Mouse (Mus musculus) thymus, postnatal 4 days (tissue): ENCODE results near the gene Ttf1.
"Not testable (repeated sequence)": the region's sequence is repeated elsewhere in the genome, so short reads cannot be mapped to it uniquely, and the experiment has no call there.

Experiments used
- DNase-seq: peaks from one replicate; pipeline ENCODE4 v3.0.0; 2021

Ttf1 gene

DNA sequence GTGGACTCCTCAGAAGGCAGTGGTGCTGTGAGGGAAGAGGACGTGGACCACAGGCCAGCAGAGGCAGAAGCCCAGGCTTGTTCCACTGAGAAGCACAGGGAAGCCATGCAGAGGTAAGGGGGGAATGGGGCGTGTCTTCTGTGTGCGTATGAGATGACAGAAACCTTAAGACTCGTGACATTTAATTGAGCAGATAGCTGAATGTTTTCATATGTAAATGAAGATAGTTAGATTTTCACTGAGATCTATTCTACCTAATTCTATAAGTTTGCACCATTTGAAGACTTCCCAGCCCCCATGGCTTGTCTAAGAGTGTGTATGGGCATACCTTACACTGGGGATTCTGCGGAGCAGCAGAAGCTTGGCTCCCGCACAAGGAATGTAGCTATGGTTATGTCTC is 5.7 kb downstream of the Ttf1 start:
- DNase-seq, result no peak

DNA sequence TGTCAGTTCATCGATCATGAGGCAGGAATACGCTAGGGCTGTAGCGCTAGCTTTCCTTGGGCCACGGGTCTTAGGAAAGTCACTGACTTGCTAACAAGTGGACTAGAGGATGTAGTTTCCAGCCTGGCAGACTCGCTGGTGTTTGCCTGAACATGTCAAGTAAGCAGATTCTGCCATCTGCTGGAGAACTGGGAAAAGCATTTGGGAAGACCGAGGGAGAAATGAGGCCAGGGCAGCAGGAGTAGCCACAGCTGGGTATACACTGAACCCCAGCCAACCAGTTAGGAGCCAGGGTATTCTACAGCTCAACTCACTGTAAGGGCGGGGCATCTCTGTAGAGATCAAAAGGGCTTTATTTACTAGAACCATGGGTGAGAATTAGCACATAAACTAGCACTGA is 6.3 kb downstream of the Ttf1 start:
- DNase-seq, result no peak

DNA sequence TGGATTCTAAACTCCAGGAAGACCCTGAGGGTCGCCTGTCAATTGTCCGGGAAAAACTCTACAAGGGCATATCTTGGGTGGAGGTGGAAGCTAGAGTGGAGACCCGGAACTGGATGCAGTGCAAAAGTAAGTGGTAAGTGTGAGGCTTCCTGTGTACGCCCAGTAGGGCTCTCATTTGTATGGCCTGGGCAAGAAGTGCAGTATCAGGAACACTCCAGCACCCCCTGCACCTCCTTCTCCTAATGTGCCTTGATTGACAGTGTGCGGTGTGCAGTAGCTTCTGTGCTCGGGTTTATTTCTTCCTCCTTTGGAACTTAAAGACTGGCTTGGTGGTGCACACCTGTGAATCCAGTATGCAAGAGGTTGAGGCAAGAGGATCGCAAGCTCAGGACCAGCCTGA is 14.6 kb downstream of the Ttf1 start:
- DNase-seq, result no peak

DNA sequence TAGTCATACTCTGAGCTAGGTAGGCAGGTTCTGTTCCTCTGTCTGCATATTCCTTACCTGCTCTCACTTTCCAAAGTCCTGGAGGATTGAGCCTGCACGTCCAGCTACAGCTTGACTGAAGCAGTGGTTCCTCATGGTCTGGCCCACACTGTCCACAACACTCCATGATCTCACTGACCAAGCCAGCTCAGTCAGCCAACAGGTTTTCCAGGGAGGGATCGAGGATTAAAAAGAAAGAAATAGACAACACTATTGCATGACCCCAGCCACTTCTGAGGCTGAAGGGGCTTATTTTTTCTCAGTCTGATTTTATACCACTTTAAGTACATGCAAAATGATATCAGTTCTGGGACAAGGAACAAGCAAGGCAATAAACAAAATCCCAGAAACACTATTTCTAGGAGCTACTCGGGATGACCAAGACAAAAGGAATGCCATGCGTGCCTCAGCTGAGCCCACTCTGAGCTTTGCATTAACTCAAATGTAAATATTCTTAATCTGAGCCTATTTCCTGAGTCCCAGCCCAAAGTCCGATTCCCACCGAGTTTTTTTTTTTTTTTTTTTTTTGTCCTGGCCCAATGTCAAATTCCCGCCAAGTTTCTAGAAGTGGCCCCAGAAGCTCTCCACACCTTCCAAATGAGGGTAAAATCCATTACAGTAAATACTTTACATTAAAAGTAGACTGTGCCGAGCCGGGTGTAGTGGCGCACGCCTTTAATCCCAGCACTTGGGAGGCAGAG is 15.4 kb downstream of the Ttf1 start:
- no peak for DNase-seq

DNA sequence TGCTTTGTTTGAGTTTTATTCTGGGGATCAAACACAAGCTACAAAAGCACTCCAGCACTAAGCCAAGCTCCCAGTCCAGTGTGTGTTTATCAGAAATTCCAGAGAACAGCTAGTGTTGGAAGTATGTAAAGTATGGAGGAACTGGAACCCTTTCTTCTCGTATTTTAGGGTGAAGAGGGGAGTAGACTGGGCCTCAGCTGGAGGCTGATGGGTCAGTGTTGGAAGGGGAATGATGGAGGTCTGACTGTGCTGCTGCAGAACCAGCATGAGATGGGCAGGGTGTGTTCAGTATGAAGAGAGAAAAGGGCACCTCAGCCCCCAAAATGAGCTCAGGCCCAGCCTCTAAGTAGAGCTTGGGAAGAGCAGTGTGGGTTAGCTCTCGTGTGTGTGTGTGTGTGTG is 16.2 kb downstream of the Ttf1 start:
- no peak for DNase-seq

DNA sequence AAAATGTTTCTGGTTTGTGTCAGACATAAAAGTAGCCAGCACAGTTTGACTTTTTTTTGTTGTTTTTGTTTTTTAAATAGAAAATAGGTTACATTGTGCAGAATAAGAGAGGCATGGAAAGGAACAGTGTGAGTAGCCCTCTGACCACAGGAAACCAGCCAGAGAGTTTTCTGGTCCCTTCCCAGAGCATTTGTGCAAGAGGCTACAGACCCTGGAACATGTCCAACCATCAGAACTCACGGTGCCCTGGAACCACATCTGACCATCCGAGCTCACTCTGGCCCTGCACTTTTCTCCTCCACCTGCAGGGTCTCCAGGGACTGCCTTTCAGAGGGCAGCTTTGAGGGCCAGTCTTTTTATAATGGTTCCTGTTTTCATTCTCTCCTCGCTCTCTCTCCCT is 21.9 kb downstream of the Ttf1 start:
- no peak for DNase-seq

DNA sequence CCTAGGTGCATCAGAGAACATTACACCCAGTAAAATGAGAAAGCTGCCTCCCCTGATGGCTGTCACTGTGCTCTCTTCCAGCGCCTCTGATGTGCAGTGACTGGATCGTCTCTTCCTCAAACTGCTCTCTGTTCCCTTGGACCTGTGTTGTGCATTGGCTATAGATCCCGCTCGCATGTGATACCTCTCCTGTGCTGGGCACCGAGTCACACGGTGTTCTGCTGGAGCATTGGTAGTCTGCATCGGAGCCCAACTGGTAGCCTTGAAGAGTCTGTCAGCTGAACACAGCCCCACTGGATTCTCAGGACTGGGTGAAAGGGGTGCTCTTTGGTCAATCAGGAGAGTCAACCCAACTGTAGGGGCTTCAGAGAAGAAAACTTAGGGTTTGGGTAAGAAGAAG is 26.0 kb downstream of the Ttf1 start:
- no peak for DNase-seq

DNA sequence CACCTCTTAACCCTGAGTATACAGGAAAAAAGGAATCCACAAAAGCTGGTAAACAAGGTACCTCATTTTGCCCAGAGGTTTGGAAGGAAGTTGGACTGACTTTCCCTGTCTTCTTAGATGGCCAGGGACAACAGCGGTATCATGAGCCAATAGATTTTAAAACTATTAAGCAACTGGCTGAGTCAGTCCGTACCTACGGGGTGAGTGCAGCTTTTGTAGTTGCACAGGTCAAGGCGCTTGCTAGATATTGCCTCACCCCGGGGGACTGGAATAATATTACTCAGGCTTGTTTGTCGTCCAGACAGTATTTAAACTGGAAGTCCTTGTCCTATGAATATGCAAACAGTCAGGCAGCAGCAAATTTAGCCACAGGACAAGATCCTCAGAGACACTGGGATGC is 29.2 kb downstream of the Ttf1 start:
- DNase-seq, result not testable (repeated sequence)

DNA sequence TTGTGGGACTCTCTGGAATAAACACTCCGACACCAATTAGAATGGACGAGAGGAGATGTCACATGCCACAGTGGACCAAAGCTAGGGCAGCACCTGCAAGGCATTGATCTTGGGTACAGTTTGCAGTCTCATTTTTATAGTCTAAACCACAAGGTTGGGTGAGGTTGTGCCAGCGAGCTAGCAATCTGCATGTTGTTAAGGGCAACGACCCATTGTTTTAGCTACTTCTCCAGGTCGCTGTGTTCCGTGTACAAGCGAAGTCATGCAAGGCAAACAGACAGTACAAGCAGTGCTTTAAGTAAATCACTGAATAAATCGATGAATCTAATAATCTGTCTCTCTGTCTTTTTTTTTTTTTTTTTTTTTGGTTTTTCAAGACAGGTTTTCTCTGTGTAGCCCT is 35.6 kb downstream of the Ttf1 start:
- no peak for DNase-seq

DNA sequence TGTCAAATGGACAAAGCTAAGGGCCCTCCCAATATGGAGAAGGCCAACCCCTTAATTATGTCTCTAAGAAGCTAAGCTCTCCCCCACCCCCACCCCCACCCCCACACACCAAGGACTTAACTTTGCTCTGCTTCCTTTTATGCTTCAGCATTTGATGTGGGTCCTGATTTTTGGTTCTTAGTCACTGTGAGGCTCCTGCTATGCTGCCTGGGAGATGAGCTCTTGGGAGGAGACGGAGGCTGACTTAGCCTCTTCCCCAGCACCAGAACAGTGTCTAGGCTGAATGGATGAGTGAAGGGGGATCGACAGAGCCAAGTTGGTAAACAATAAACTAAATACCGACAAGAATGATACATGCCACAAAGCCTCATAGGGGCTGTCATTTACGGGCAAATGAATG is 36.7 kb downstream of the Ttf1 start:
- no peak for DNase-seq

DNA sequence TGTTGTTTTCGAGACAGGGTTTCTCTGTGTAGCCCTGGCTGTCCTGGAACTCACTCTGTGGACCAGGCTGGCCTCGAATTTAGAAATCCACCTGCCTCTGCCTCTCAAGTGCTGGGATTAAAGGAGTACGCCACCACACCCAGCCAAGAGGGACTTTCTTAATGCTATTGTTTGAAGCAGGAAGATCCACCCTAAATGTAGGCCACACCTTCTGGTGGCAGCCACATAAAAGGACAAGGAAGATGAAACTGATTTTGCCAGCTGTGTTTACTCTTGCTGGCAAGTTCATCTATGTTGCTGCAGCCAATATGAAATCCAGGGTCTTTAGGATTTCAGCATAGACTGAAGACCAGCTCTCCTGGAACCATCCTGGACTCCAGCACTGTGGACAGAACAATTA is 37.4 kb downstream of the Ttf1 start:
- peak; percentile 45 for DNase-seq

DNA sequence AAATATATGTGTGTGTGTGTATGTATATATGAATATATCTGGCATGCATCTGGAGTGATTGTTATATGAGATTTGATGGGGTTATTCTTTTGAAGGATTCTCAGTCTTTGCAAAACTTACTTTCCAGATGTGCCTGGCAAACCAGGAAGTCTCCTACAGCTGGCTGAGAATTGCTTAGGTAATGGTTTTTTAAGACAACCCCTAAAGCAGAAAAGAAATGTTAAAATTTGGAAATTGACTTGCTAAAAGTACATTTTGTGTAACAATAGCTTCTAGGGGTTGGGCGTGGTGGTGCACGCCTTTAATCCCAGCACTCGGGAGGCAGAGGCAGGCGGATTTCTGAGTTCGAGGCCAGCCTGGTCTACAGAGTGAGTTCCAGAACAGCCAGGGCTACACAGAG is 37.9 kb downstream of the Ttf1 start:
- DNase-seq, result not testable (repeated sequence)

DNA sequence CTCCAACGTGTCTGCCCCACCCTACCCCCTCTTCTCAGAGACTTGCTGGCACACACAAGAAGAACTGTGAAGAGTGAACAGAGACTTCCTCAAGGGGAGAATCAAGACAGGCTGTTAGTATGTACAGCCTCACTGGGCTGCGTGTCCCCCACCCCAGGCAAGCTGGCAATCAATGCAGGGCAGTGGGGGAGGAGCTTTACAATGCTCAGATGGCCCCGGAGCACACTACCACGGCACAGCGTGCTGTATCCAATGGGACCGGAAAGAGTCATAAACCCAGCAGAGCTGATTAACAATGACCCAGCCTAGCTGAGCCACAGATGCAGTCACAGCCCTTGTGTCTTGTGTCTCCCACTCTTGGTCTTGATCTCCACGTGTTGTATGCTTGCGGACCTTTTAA is 38.7 kb downstream of the Ttf1 start:
- no peak for DNase-seq

DNA sequence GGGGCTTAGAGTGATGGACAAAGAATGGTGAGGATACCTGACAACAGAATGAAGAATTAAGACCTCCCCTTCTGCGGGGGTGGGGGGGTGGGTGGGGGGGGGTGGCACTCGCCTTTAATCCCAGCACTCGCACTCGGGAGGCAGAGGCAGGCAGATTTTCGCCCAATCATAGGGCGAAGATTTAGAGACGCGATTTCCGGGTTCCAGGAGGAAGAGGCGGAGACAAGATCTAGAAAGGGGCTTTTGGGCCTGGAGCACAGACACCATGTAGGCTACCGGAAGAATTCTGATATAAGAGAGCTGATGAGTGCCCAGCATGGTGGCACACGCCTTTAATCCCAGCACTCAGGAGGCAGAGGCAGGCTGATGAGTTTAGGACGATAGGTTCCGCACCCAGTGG is 39.6 kb downstream of the Ttf1 start:
- no peak for DNase-seq

DNA sequence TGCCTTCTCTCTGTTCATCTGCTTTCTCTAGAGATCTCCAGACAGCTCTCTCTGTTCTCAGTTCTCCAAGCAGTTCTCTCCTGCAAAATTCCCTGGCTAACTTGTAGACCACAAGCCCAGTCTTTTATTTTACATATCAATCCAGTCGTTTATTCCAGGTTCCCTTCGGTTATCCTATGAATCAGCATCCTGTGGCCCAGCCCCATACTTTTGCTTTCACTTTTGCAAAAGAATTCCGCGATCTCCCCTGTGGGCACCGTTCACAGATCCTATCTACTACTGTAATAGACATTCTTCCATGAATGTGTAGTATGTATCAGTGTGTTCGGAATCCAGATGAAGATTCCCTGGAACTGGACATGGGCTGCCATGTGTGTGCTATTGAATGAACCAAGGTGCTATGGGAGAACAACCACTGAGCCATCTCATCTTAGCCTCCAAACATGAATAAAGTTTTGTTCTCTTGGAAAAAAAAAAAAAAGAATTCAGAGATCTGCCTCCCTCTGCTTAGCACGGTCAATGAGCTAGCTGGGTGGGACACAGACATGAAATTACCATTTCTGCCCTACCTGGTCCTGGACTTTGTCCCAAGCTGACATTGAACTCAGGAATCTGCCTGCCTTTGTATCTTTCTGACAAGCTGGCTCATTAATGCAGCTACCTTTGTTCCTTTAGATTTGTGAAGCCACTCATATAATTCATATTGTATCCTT is 40.9 kb downstream of the Ttf1 start:
- DNase-seq, result no peak

DNA sequence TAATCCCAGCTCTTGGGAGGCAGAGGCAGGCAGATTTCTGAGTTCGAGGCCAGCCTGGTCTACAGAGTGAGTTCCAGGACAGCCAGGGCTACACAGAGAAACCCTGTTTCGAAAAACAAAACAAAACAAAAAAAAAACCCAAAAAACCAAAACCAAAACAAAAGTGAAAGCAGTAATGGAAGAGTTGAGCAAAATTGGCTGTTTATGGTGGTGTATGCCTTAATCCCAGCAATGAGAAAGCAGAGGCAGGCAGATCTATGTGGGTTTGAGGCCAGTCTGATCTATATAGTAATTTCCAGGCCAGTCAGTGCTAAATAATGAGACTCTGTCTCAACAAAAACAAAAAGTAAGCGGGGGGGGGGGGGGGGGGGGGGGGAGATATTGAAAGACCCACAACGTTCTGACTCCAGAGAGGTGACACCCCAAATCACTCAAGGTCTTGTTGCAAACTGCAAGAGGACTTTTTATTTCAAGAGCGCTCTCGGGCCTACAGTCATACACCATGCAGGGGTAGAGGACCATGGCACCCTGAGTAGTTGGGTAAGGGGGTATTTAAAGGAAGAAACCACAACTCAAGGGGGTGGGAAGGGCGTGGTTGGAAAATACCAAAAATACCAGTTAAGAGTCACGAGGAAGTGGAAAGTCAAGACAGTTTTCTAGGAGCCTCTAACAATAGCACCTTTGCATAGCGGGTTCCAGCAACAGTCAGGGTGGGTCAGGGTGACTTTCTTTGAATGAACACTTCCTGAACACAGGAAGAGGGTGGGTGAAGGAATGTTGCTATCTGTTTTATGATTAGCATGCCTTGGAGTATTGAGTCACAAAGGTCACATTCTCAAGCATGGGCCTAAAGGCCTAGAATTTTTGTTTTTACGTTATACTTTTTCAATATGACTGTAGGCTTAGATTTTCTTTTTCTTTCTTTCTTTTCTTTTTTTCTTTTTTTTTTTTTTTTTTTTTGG is 42.6 kb downstream of the Ttf1 start:
- DNase-seq, result not testable (repeated sequence)

DNA sequence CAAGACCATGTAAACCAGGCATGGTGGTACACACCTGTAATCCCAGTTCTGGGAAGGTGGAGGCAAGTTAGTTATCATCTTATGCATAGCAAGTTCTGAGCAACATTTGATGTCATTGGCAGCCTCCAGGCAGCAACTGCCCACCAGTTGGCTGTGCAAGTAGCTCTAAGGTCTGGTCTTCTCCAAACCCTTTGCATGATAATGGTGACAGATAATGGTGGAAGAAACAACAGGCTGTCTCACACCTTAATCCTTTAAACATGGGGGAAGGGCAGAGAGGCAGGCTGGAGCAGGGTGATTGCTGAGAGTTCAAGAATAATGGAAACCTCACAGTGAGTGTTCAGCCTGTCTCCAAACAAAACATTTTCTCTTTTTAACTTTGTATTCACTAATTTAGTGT is 60.9 kb downstream of the Ttf1 start:
- DNase-seq, result no peak

DNA sequence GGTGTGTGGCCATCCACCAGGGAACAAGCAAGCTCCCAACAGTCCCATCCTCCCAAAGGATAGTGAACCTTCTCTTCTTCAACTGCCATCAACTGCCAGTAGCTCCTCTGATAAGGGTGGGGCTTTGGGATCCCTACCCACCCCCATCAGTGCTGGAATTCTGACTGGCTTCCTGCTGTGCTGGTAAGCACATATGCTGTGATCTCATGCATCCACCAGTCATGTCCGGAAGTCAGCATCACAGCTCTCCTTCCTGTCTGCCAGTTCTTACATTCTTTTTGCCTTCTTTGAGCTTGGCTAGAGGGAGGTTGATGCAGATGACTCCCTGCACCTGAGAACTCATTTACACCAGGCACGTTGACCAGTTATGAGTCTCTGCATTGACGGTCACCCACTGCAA is 62.4 kb downstream of the Ttf1 start:
- DNase-seq, result peak; percentile 28

DNA sequence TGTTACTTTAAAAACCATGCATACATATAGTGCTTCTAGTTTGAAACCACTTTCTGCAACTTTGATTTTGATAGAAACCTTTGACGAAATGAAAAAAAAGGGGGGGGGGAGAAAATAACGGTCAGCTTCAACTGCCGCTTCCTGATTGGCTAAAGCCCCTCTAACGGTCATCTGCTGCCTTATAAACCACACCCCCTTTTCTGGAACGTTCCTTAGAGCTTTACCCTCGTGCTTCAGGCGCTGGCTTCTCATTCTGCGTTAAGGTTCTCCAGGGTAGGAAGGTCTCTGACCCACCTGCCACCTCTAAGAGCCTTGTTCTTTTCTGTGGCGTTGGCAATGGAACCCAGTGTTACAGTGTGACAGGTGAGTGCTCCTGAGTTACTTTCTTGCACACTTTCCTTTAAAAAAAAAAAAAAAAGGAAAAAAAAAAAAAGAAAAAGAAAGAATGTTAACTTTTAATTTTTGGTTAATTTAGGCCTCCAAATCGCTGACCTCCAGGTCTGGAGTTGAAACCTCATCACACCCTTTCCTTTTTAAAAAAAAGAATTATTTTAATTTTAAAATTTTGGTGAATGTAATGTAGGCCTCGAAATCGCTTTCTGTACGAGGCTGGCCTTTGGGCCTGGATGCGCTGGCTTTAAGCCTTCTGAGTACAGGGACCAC is 64.0 kb downstream of the Ttf1 start, which contains the start of gene Setx:
TSS of gene Setx (plus strand) at position 275 of the 663 bp plus-strand sequence.
- peak; percentile 17 for DNase-seq

DNA sequence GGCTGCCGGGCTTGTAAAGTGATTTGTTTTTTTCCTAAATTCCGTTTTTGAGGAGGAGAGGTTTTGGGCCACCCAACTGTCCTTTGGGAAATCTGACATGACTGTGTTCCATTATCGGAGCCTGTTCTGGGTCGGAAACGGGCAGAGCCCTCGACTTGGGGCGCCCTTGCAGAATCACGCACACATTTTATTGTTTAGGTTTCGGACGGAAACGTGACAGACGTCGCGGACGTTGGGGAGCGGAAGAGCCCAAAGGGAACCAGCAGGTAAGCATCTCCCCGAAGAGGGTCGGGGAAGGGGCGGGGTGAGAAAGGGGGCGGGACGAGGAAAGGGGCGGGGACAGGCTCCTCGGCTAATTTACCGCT is 64.5 kb downstream of the Ttf1 start:
- DNase-seq, result no peak

DNA sequence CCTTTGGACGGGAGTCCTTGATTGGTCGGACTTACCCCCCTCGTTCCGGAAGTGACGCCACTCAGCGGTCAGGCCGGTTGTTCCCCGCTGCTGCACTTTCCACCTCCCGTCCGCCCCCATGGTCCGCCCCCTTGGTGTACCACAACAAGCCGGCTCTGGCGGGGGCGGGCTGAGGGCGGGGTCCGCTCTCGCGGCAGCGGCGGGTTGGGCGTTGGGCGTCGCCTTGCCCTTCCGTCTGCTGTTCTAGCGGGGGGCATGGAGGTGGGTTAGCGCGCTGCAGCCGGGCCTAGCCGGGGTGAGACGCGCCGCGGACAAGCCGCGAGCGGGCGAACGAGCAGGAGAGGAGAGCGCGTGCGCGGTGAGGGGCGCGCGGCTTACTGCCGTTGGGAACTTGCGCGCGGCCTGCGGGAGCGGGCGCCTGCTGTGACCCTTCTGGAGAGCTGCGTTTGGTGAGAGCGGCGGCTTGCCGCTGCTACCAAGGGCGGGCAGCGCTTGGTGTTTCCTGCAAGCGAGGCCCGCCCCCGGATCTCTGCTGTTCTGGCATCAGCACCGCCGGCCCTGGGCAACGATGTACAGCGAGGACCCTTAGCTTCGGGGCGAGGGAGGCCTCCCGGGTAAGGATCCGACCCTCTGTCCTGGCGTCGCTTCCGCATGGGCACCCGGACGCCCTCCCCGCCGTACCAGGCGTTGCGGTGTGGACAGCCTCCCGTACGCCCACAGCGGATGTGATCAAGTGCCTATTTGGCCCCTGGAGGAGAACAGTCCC is 65.1 kb downstream of the Ttf1 start:
- peak; percentile 99 for DNase-seq
